Mouse (Mus musculus) left cerebral cortex, postnatal 36 days (tissue): Measurements from ENCODE around the gene Arid3a. TPM values are rescaled to one million over a fixed set of nuclear protein-coding genes. Genes with fewer than 3 reads are reported as not detected.
"Not testable (repeated sequence)": the region's sequence is repeated elsewhere in the genome, so short reads cannot be mapped to it uniquely, and the experiment has no call there.

Source experiments
- DNase-seq, 2 experiments: peaks; one replicate each; pipeline ENCODE4 v3.0.0; 2021 to 2022; ENCODE audit warnings: low spot score in 2 of 2, mixed read lengths in 1 of 2
- intact Hi-C: fragments of 180-260 bp; cut with DNase I; formaldehyde crosslinking; loops from one replicate; pipeline ENCODE4 v1.15.1; 2025
- total RNA-seq, 2 experiments: library from RNA; stranded (reverse); gene quantifications; 2 replicates each; pipeline ENCODE4 v1.2.3; 2021

The Arid3a gene
- total RNA-seq, 2 experiments from 2014 or later, result 6.3 to 6.5 TPM

- no peak for DNase-seq
- intact Hi-C loops, result no loop called here
Measured at GRCm38 (mm10) chr10:79937775-79938526, 11.1 kb downstream of the Arid3a start.

GRCm38 (mm10) chr10:79940749-79941148 lies 13.9 kb downstream of the Arid3a start:
- intact Hi-C loops, result no loop called here
- no peak for DNase-seq

DNA sequence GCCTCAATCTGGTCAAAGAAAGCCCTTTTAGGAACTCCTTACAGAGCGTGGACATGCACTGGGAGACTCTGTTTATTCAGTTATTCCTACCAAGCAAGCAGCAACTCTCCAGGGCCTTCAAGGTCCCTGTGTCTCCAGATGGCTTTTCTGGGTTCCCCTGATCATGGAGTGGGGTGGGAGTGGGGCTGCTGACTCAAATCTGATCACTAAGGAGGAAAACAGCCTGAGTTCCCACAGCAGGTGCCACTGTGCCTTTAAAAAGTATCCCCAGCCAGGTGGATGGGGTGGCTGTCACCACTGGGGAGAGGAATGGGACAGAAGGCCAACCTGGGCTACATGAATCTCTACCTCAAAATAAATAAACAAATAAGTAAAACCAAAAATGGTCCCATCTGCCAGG lies 16.1 kb downstream of the Arid3a start:
- no peak for DNase-seq
- intact Hi-C loops, result no loop called here

DNA sequence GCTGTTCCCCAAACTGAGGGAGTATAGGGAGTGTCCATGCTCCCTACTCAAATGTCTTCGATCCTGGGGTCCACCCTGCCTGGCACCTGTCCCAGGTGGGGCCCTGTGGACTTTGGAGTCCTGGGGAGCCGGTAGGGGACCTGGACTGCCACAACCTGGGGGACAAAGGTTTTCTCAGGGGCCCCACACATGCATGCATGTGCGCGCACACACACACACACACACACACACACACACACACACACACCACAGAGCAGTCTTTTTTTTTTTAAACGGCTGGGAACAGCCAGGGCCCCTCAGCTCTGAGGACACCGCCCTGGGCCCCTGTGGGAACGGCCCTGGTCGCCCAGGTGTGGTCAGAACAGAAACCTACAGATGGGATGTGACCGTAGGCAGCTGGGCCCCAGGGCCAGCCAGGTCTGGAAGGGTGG lies 16.6 kb downstream of the Arid3a start:
- DNase-seq, result no peak
- intact Hi-C loops, result no loop called here

DNA sequence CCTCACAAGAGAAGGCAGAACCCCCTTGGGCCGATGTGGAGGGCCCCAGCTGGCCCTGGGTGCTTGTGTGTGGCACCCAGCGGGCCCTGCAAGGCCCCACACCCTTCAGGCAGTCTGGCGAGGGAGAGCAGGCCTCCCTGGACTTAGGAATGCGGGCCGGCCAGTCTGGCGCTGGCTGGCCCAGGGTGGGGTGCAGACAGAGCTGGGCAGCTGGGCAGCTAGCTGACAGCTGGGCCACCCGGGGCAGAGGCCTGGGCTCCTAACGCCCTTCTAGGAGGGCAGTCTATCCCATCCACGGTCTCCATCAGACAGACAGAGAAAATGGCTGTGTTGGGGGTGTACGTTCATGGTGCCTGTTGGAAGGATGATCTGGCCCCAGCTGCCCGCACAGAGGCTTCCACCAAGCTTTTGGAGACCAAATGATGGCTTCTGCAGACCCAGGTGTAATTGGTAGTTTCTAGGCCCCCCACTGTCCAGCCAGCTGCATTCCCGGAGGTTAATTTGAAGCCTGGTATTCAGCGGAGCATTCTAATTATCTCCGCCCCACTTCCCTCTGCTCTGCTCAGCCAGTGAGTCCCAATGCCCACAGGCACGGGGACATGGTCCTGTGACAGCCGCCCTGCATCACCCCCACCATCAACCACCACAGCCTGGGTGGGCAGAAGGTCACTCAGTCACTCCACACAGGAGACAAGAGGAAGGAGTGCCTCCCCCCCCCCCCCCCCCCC lies 18.8 kb downstream of the Arid3a start:
- intact Hi-C loops, result no loop called here
- DNase-seq, result no peak

DNA sequence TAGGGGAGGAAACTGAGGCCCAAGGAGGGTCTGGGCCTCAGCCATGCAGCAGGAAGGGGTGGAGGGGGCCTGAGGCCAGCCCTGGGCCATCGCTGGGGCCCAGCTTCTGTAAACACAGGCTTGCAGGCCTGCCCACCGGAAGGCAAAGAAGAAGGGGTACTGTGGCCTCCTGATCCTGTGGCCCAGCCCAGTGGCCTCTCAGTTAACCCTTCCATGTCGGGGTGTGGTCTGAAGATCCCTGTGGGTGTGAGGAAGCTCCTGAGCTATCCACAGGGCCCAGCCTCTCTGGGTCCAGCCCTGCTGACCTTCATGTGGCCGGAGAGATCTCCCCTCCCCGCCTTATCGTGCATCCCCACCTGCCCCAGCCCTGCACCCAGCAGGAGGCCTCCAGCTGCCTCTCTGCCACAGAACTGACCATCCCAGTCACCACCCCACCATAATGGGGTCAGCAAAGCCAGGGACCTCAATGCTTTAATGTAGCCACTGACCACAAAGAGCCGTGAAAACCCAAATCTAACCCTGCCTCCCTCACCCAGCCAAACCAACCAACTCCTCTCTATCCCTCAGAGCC lies 20.0 kb downstream of the Arid3a start:
- intact Hi-C loops, result no loop called here
- DNase-seq, result no peak

DNA sequence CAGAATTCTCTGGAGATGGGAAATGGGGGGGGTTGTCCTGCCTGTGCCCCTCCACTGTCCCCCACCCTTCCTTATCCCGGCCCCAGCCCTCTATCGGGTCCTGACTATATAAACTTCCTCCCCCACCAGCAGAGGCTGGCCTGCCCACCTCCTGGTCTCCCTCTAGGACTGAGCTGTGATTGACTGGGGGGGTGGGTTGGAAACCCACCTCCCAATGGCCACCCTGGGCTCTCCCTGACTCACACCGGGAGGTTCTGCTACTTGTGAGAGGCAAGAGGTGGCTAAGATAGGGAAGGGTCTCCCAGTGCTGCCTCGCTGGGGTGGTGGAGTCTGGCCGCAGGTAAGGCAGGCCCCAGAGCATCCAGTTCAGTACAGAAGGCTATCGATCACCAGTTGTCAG lies 20.7 kb downstream of the Arid3a start:
- DNase-seq, result no peak
- intact Hi-C loops, result no loop called here

GRCm38 (mm10) chr10:79949873-79950272 lies 23.0 kb downstream of the Arid3a start:
- no peak for DNase-seq
- intact Hi-C loops, result no loop called here

- DNase-seq, result no peak
- intact Hi-C loops, result no loop called here
Measured at GRCm38 (mm10) chr10:79950661-79951060, 23.8 kb downstream of the Arid3a start.

- intact Hi-C loops, result loop anchor here (1.0 to 2.0 kb wide), 2 partner anchors 29 to 63 kb away; partner anchors contain the start of gene Cfd
- DNase-seq, result no peak
Measured at GRCm38 (mm10) chr10:79953946-79954345, 27.1 kb downstream of the Arid3a start.

GRCm38 (mm10) chr10:79955691-79956090 lies 28.8 kb downstream of the Arid3a start:
- no peak for DNase-seq
- intact Hi-C loops, result loop anchor here (5.0 kb wide), 1 partner anchor 123 kb away; no protein-coding TSS in a partner anchor

- DNase-seq, result no peak
- intact Hi-C loops, result loop anchor here (5.0 kb wide), 1 partner anchor 124 kb away; no protein-coding TSS in a partner anchor
Measured at GRCm38 (mm10) chr10:79956643-79957154, 29.9 kb downstream of the Arid3a start.

DNA sequence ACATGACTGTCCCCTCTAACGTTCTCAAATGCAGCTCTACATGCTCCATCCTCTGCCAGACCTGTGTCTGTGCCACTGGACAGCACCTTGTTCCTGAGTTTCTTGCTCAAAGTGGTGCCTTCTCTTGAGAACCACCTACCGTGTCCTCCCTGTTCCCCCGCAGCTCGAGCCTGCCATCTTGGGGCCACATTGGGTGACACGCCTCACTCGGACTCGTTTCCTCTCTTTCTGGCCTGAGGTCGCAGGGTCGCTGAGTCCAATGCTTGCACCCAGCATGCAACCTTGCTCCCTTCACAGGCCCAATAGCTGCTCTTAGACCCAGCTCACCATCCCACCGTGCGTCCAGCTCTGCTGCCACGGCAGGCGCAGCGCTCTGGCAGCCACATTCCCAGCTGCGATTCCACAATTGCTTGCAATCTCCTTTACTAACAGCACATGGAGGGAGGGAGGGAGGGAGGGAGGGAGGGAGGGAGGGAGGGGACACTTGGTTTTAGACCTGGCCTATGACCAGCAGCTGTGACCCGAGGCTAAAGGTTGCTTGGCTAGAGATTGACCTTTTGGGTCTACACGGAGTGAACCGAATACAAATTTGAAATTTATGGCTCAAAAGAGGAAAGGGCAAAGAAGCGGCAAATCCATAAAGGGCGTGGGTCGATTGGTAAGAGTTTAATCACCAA lies 31.4 kb downstream of the Arid3a start:
- peak; percentile 65 for DNase-seq
- intact Hi-C loops, result loop anchor here (1.0 to 5.0 kb wide), 2 partner anchors 33 to 126 kb away; no protein-coding TSS in a partner anchor

GRCm38 (mm10) chr10:79959412-79959811 lies 32.6 kb downstream of the Arid3a start:
- DNase-seq, result not testable (repeated sequence)
- intact Hi-C loops, result loop anchor here (5.0 kb wide), 1 partner anchor 127 kb away; no protein-coding TSS in a partner anchor

- peak; percentile 100 for DNase-seq
- intact Hi-C loops, result loop anchor here (1.0 to 5.0 kb wide), 3 partner anchors 23 to 155 kb away; partner anchors contain the start of gene Stk11
Measured at GRCm38 (mm10) chr10:79959847-79960601, 33.2 kb downstream of the Arid3a start, which contains the start of gene Wdr18. TSS of gene Wdr18 (plus strand) at chr10:79960152.

DNA sequence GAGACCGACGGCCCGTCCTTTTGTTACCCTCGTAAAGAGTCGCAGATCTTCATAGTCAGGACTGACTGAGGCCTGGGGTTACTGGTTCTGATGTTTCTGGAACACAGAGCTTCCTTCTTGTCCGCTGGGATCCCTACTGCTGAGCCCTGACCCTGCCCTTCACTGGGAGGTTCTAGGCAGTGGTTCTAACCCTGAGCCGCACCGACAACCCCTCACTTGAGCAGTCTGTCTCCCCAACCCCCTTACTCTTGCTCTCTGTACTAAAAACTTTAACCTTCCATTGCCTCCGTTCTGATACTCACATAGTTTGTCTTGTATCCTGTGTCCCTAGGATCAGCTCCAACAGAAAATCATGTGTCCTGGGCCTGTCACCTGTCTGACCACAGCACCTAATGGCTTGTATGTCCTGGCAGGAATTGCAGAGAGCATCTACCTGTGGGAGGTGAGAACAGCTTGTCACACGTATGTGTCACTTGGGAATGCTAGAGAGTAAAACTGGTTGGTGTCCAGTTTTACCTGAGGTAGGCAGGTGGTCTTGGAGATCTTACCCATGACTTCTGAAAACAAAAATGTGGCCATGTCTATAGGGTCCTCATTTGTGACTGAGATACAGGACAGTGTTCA lies 33.9 kb downstream of the Arid3a start:
- intact Hi-C loops, result loop anchor here (1.0 to 2.0 kb wide), 2 partner anchors 22 to 155 kb away; partner anchors contain the start of gene Stk11
- DNase-seq, result no peak

DNA sequence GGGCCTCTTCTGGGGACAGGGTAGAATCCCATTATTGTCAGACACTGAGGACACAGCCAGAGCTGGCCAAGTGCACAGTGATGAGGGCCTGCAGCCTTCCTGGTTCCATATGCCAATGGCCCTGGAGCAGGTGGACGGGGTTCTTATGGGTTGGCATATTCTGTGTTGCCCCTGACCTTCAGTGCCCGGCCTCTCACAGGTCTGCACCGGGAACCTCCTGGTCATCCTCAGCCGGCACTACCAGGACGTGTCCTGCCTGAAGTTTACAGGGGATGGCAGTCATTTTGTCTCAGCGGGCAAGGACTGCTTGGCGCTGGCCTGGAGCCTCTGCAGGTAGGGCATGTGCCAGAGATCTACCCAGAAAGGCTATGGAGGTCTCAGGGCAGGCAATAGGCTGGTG lies 37.9 kb downstream of the Arid3a start:
- intact Hi-C loops, result no loop called here
- DNase-seq, result no peak

DNA sequence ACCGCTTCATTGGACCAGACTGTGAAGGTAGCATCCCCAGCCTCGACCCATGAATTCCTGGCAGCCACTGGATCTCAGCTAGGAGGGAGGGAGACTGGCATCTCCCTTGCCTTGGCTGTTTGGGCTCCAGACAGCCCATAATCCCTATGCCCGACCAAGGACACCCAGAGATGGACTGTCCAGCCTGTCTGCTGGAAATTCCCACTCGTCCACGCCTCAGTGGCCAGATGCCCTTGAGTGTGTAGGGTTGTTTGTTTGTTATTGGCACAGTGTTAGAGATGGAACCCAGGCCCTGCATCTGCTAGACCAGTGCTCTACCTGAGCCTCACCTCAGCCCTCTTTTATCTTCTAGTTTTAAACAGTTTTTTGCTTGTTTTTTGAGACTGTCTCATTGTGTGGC lies 38.5 kb downstream of the Arid3a start:
- intact Hi-C loops, result no loop called here
- no peak for DNase-seq
